Mouse (Mus musculus): Measurements from ENCODE around the gene Nme9.

DNA sequence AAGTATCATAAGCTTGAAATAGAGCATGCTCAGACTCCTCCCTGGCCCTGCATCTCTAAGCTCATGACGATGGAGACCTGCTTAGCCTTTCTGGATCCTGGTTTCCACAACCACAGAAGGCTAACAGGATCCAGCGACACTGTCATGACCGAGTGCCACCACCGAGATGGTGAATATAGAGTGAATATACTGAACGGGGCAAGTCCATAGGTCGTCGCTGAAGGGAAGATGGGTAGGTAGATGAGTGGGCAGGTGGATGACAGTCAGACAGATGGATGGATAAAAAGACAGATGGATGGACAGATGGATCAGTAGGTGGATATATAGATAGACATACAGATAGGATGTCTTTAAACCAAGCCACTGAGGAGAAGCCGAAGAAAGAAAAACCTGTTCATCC is 19.9 kb upstream of the Nme9 start:
- no peak for TF ChIP-seq GATA1 (IDR thresholded peaks at IDR 0.05; ENCODE audit: low read length)
- TF ChIP-seq TAL1 (IDR thresholded peaks at IDR 0.05; ENCODE audit: low read length), result no peak

Measured in erythroblast, embryonic 14.5 days (primary cell).